ENCODE assay signal across 9 mouse cellular contexts in genomic region chr14:61011621-61012174, GRCm38 (mm10). TPM values are rescaled to one million over a fixed set of nuclear protein-coding genes. Genes with fewer than 3 reads are reported as not detected.
DNase-seq lines count a peak whose midpoint lies in the region; ATAC-seq and TF ChIP-seq lines count a peak whose summit lies in the region.
"Had no signal": no experiment of that assay in that cellular context is flagged by ENCODE, and none has a peak within 500 bp of the region (broad histone marks: within the 10 kb centered on the region; RNA-seq: fewer than 3 reads in every experiment).

No protein-coding gene starts in this region.

- no peaks in the 10 kb centered on the region for H3K9me3 ChIP-seq in kidney, embryonic 16.5 days (ENCODE audit: low read length)
- H3K9me3 ChIP-seq in neural tube, embryonic 13.5 days, result no peaks in the 10 kb centered on the region
- no peaks in the 10 kb centered on the region for H3K9me3 ChIP-seq in neural tube, embryonic 15.5 days (replicated peaks)
- H3K9me3 ChIP-seq in hindbrain, embryonic 12.5 days (replicated peaks), result no peaks in the 10 kb centered on the region
- no peaks in the 10 kb centered on the region for H3K9me3 ChIP-seq in stomach, postnatal 0 days (ENCODE audit: control insufficient read depth, low read length)

- no peak for TF ChIP-seq EP300 in stomach, postnatal 0 days (optimal IDR thresholded peaks at IDR 0.05)

- peaks cover 19% of the 10 kb centered on the region for H3K4me1 ChIP-seq in kidney, embryonic 16.5 days (ENCODE audit: insufficient read depth, low read length)
- peaks cover 18% of the 10 kb centered on the region for H3K4me1 ChIP-seq in neural tube, embryonic 13.5 days (replicated peaks)
- peaks cover 9% of the 10 kb centered on the region for H3K4me1 ChIP-seq in neural tube, embryonic 15.5 days
- H3K4me1 ChIP-seq in hindbrain, embryonic 12.5 days, result peaks cover 17% of the 10 kb centered on the region
- peaks cover 2% of the 10 kb centered on the region; the same call in 1 of the 2 replicates for H3K4me1 ChIP-seq in stomach, postnatal 0 days (replicated peaks; ENCODE audit: control insufficient read depth, insufficient read depth)

- 0 out of 2 replicates have a peak, but pooled peaks have one; percentile 1 for ATAC-seq in kidney, embryonic 16.5 days (ENCODE audit: low FRiP score, low TSS enrichment)
- no peak for ATAC-seq in neural tube, embryonic 13.5 days (ENCODE audit: low read depth)
- no peak for ATAC-seq in neural tube, embryonic 15.5 days (ENCODE audit: low FRiP score)
- ATAC-seq in hindbrain, embryonic 12.5 days (ENCODE audit: low FRiP score), result no peak
- ATAC-seq in stomach, postnatal 0 days (ENCODE audit: low FRiP score, low TSS enrichment), result no peak
- no peak for ATAC-seq in megakaryocyte progenitor cell, adult 5-6 weeks (replicated peaks; ENCODE audit: poor library complexity)

- H3K27me3 ChIP-seq in kidney, embryonic 16.5 days (ENCODE audit: insufficient read depth, low read length), result no peaks in the 10 kb centered on the region
- H3K27me3 ChIP-seq in neural tube, embryonic 13.5 days, result no peaks in the 10 kb centered on the region; the same call in 1 of the 2 replicates
- no peaks in the 10 kb centered on the region for H3K27me3 ChIP-seq in neural tube, embryonic 15.5 days (replicated peaks)
- peaks cover 19% of the 10 kb centered on the region; the same call in 1 of the 2 replicates for H3K27me3 ChIP-seq in hindbrain, embryonic 12.5 days
- H3K27me3 ChIP-seq in stomach, postnatal 0 days (ENCODE audit: control insufficient read depth, insufficient read depth, low read length), result no peaks in the 10 kb centered on the region

- DNase-seq in kidney, postnatal 36 days, result no peak
- DNase-seq in stomach, postnatal 0 days (ENCODE audit: low spot score), result no peak
- DNase-seq in adrenal gland, postnatal 14 days, result no peak
- DNase-seq: gastrocnemius, postnatal 36 days had no signal

- H3K36me3 ChIP-seq in kidney, embryonic 16.5 days (ENCODE audit: insufficient read depth, low read length), result no peaks in the 10 kb centered on the region
- H3K36me3 ChIP-seq in neural tube, embryonic 13.5 days, result no peaks in the 10 kb centered on the region
- H3K36me3 ChIP-seq in neural tube, embryonic 15.5 days, result no peaks in the 10 kb centered on the region
- H3K36me3 ChIP-seq in hindbrain, embryonic 12.5 days, result no peaks in the 10 kb centered on the region
- no peaks in the 10 kb centered on the region for H3K36me3 ChIP-seq in stomach, postnatal 0 days (ENCODE audit: control insufficient read depth, insufficient read depth, low read length)

- H3K4me2 ChIP-seq in kidney, embryonic 16.5 days (replicated peaks; ENCODE audit: low read depth, low read length), result no peak overlapping the region
- H3K4me2 ChIP-seq in neural tube, embryonic 13.5 days, result no peak overlapping the region
- no peak overlapping the region for H3K4me2 ChIP-seq in neural tube, embryonic 15.5 days
- no peak overlapping the region; the same call in 1 of the 2 replicates for H3K4me2 ChIP-seq in hindbrain, embryonic 12.5 days (replicated peaks)
- no peak overlapping the region for H3K4me2 ChIP-seq in stomach, postnatal 0 days (replicated peaks; ENCODE audit: low read depth)

- TF ChIP-seq CTCF in stomach, postnatal 0 days (IDR thresholded peaks at IDR 0.05; ENCODE audit: low read depth), result no peak

- peak overlapping the region; percentile 90 for H3K27ac ChIP-seq in kidney, embryonic 16.5 days (ENCODE audit: low read length)
- peak overlapping the region; percentile 42; the same call in 1 of the 2 replicates for H3K27ac ChIP-seq in neural tube, embryonic 13.5 days (replicated peaks)
- no peak overlapping the region for H3K27ac ChIP-seq in neural tube, embryonic 15.5 days (replicated peaks)
- 0 out of 2 replicates have a peak overlapping the region, but pooled peaks have one; percentile 64 for H3K27ac ChIP-seq in hindbrain, embryonic 12.5 days
- peak overlapping the region; percentile 70; the same call in 1 of the 2 replicates for H3K27ac ChIP-seq in stomach, postnatal 0 days (replicated peaks)

- no peak overlapping the region for H3K9ac ChIP-seq in kidney, embryonic 16.5 days (replicated peaks; ENCODE audit: low read length)
- no peak overlapping the region for H3K9ac ChIP-seq in neural tube, embryonic 13.5 days
- H3K9ac ChIP-seq in neural tube, embryonic 15.5 days (replicated peaks), result no peak overlapping the region
- no peak overlapping the region for H3K9ac ChIP-seq in hindbrain, embryonic 12.5 days
- no peak overlapping the region for H3K9ac ChIP-seq in stomach, postnatal 0 days (ENCODE audit: low read length)

- 93% methylated on average over 8 of the region's 8 CpGs for WGBS in kidney, embryonic 16.5 days
- 80% methylated on average over 8 of the region's 8 CpGs for WGBS in neural tube, embryonic 13.5 days
- WGBS in neural tube, embryonic 15.5 days, result 78% methylated on average over 8 of the region's 8 CpGs
- WGBS in hindbrain, embryonic 12.5 days, result 75% methylated on average over 8 of the region's 8 CpGs
- WGBS in stomach, postnatal 0 days, result 96% methylated on average over 8 of the region's 8 CpGs

- no peak overlapping the region for H3K4me3 ChIP-seq in kidney, embryonic 16.5 days (ENCODE audit: low read length)
- H3K4me3 ChIP-seq in neural tube, embryonic 13.5 days, result no peak overlapping the region
- no peak overlapping the region for H3K4me3 ChIP-seq in neural tube, embryonic 15.5 days (replicated peaks)
- no peak overlapping the region for H3K4me3 ChIP-seq in hindbrain, embryonic 12.5 days
- no peak overlapping the region for H3K4me3 ChIP-seq in stomach, postnatal 0 days (ENCODE audit: low read depth, low read length)

RNA-seq across cellular contexts. Expression of gene Tnfrsf19, which starts 34.6 kb away (rescaled TPM):
- polyA plus RNA-seq in kidney, embryonic 16.5 days (2015; fragmentation: Nextera tagmentation; extraction: Ambion mirVana), result 17.0 and 18.9 TPM in 2 replicates
- polyA plus RNA-seq in neural tube, embryonic 13.5 days (2015; fragmentation: Nextera tagmentation; extraction: Ambion mirVana), result 27.0 and 28.7 TPM in 2 replicates
- 28.8 and 30.3 TPM in 2 replicates for polyA plus RNA-seq in neural tube, embryonic 15.5 days (2015; fragmentation: Nextera tagmentation; extraction: Ambion mirVana)
- 55.8 and 57.2 TPM in 2 replicates for polyA plus RNA-seq in hindbrain, embryonic 12.5 days (2016; fragmentation: Nextera tagmentation; extraction: Ambion mirVana)
- 27.8 and 28.2 TPM in 2 replicates for polyA plus RNA-seq in stomach, postnatal 0 days (2015; fragmentation: Nextera tagmentation; extraction: Ambion mirVana)
- not detected in 2 replicates for total RNA-seq in megakaryocyte progenitor cell, adult 5-6 weeks (2015)
- total RNA-seq in megakaryocyte progenitor cell, adult 5-6 weeks (2017), result 0.12 and 0.14 TPM in 2 replicates
- 30.8 and 31.4 TPM in 2 replicates for total RNA-seq in adrenal gland, postnatal 14 days (2021)
